In the genomic region with DNA sequence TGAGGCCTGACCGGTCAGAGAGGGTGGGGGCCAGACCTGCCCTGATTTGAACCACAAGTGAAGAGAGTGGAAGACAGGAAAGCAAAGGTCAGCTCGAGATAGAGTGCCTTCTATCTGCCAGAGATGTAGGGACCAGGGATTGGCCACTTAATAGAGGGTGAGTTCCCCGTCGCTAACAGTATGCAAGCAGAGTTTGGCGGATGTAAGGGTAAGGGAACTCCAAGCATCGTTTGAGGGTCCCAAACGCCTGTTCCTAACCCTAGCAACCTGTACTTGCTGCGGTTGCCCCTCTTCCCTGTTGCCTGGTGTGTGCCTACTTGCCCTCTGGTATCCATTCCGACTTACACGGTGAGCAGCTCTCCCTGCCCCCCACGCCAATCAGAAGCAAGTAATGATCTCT, we compare ENCODE assay signal across 17 mouse cellular contexts. TPM values are rescaled to one million over a fixed set of nuclear protein-coding genes. Genes with fewer than 3 reads are reported as not detected.
DNase-seq lines count a peak whose midpoint lies in the region; ATAC-seq and TF ChIP-seq lines count a peak whose summit lies in the region.
"Had no signal": no experiment of that assay in that cellular context is flagged by ENCODE, and none has a peak within 500 bp of the region (broad histone marks: within the 10 kb centered on the region; RNA-seq: fewer than 3 reads in every experiment).

No protein-coding gene starts in this region.

- no peaks in the 10 kb centered on the region for H3K9me3 ChIP-seq in kidney, embryonic 14.5 days (ENCODE audit: control insufficient read depth, low read length)
- no peaks in the 10 kb centered on the region for H3K9me3 ChIP-seq in embryonic facial prominence, embryonic 12.5 days
- no peaks in the 10 kb centered on the region for H3K9me3 ChIP-seq in limb, embryonic 14.5 days (ENCODE audit: control insufficient read depth, low read length)
- H3K9me3 ChIP-seq: forebrain, embryonic 12.5 days had no signal

- DNase-seq in heart, adult 11 months: peak; percentile 92
- no peak for DNase-seq in heart, adult 8-10 months (ENCODE audit: low spot score)
- DNase-seq in kidney, adult 2 months: no peak
- no peak for DNase-seq in limb, embryonic 14.5 days (ENCODE audit: low spot score)
- no peak for DNase-seq in cerebellum, postnatal 4 days (ENCODE audit: low spot score in 2 of 2)
- no peak for DNase-seq in lung, adult 18-20 months
- DNase-seq: kidney, postnatal 36 days; layer of hippocampus, postnatal 36 days; right cerebral cortex, postnatal 4 days; thymus, postnatal 4 days had no signal

- H3K4me2 ChIP-seq in kidney, embryonic 14.5 days (replicated peaks; ENCODE audit: low read depth, low read length): no peak overlapping the region
- no peak overlapping the region for H3K4me2 ChIP-seq in embryonic facial prominence, embryonic 12.5 days (replicated peaks)
- no peak overlapping the region for H3K4me2 ChIP-seq in limb, embryonic 14.5 days (replicated peaks; ENCODE audit: low read depth, low read length, severe bottlenecking)
- H3K4me2 ChIP-seq: forebrain, embryonic 12.5 days; liver, embryonic 11.5 days; midbrain, embryonic 11.5 days had no signal

- peaks cover 38% of the 10 kb centered on the region for H3K4me1 ChIP-seq in kidney, embryonic 14.5 days (ENCODE audit: control insufficient read depth, insufficient read depth, low read length)
- no peaks in the 10 kb centered on the region for H3K4me1 ChIP-seq in kidney, adult 2 months (ENCODE audit: control insufficient read depth, insufficient read depth, low read length)
- peaks cover 51% of the 10 kb centered on the region for H3K4me1 ChIP-seq in embryonic facial prominence, embryonic 12.5 days
- peaks cover 44% of the 10 kb centered on the region for H3K4me1 ChIP-seq in limb, embryonic 14.5 days (ENCODE audit: control insufficient read depth, insufficient read depth, low read length)

- no peaks in the 10 kb centered on the region; the same call in 1 of the 2 replicates for H3K27me3 ChIP-seq in kidney, embryonic 14.5 days (ENCODE audit: control insufficient read depth, insufficient read depth, low read length)
- no peaks in the 10 kb centered on the region for H3K27me3 ChIP-seq in kidney, adult 2 months (replicated peaks; ENCODE audit: control insufficient read depth, insufficient read depth, low read length)
- no peaks in the 10 kb centered on the region for H3K27me3 ChIP-seq in embryonic facial prominence, embryonic 12.5 days
- H3K27me3 ChIP-seq in limb, embryonic 14.5 days (ENCODE audit: control insufficient read depth, insufficient read depth, low read length): no peaks in the 10 kb centered on the region
- H3K27me3 ChIP-seq: Patski had no signal

- H3K36me3 ChIP-seq in kidney, embryonic 14.5 days (ENCODE audit: control insufficient read depth, insufficient read depth, low read length): no peaks in the 10 kb centered on the region
- H3K36me3 ChIP-seq in kidney, adult 2 months (ENCODE audit: control insufficient read depth, insufficient read depth, low read length): no peaks in the 10 kb centered on the region
- H3K36me3 ChIP-seq in embryonic facial prominence, embryonic 12.5 days: peaks cover 18% of the 10 kb centered on the region; the same call in 1 of the 2 replicates
- H3K36me3 ChIP-seq in limb, embryonic 14.5 days (ENCODE audit: control insufficient read depth, insufficient read depth, low read length): peaks cover 34% of the 10 kb centered on the region
- H3K36me3 ChIP-seq: forebrain, embryonic 12.5 days had no signal

- no peak for TF ChIP-seq CTCF in kidney, adult 2 months (conservative IDR thresholded peaks at IDR 0.05; ENCODE audit: insufficient read depth, insufficient read length, low read depth, low read length)

- no peak overlapping the region for H3K9ac ChIP-seq in kidney, embryonic 14.5 days (ENCODE audit: low read depth, low read length)
- H3K9ac ChIP-seq in embryonic facial prominence, embryonic 12.5 days: no peak overlapping the region
- H3K9ac ChIP-seq in limb, embryonic 14.5 days (ENCODE audit: low read depth, low read length, severe bottlenecking): no peak overlapping the region
- H3K9ac ChIP-seq: forebrain, embryonic 12.5 days had no signal

- ATAC-seq in kidney, embryonic 14.5 days (ENCODE audit: low FRiP score, low TSS enrichment): no peak
- ATAC-seq in embryonic facial prominence, embryonic 12.5 days (ENCODE audit: insufficient number of reproducible peaks, insufficient read depth, low FRiP score, low TSS enrichment): no peak
- no peak for ATAC-seq in limb, embryonic 14.5 days (ENCODE audit: low FRiP score, low read depth)
- ATAC-seq: Patski had no signal

- H3K27ac ChIP-seq in kidney, embryonic 14.5 days (ENCODE audit: low read depth, low read length): peak overlapping the region; percentile 96; the same call in 1 of the 2 replicates
- no peak overlapping the region for H3K27ac ChIP-seq in kidney, adult 2 months (ENCODE audit: insufficient read depth, low read depth, low read length)
- H3K27ac ChIP-seq in embryonic facial prominence, embryonic 12.5 days: peak overlapping the region; percentile 99
- peak overlapping the region; percentile 100 for H3K27ac ChIP-seq in limb, embryonic 14.5 days (replicated peaks; ENCODE audit: low read depth, low read length)

- TF ChIP-seq POLR2A in kidney, adult 2 months (IDR thresholded peaks at IDR 0.05; ENCODE audit: low read depth, low read length): no peak
- no peak for TF ChIP-seq POLR2A in limb, embryonic 14.5 days (IDR thresholded peaks at IDR 0.05; ENCODE audit: borderline replicate concordance, extremely low read depth, insufficient read depth, insufficient read length)

- no peak overlapping the region for H3K4me3 ChIP-seq in kidney, embryonic 14.5 days (ENCODE audit: low read length)
- H3K4me3 ChIP-seq in kidney, adult 2 months (ENCODE audit: insufficient read depth, low read depth, low read length): no peak overlapping the region
- H3K4me3 ChIP-seq in embryonic facial prominence, embryonic 12.5 days: no peak overlapping the region
- H3K4me3 ChIP-seq in limb, embryonic 14.5 days (replicated peaks; ENCODE audit: low read length): no peak overlapping the region
- H3K4me3 ChIP-seq: forebrain, embryonic 12.5 days; myocyte had no signal

- 65% methylated on average over 11 of the region's 11 CpGs for WGBS in kidney, embryonic 14.5 days
- 71% methylated on average over 11 of the region's 11 CpGs for WGBS in kidney, adult 2 months
- 46% methylated on average over 11 of the region's 11 CpGs for WGBS in embryonic facial prominence, embryonic 12.5 days
- 46% methylated on average over 11 of the region's 11 CpGs for WGBS in limb, embryonic 14.5 days

RNA-seq across cellular contexts. Expression of gene Ciz1, which starts 31.4 kb away (rescaled TPM):
- 10 to 100 TPM; 25.8 to 34.9 (median 28.0) TPM for total RNA-seq in heart, adult 8-10 months (2022)
- polyA plus RNA-seq in kidney, embryonic 14.5 days (2014; fragmentation: Nextera tagmentation; extraction: Ambion mirVana): 36.2 and 50.3 TPM in 2 replicates
- polyA plus RNA-seq in kidney, adult 2 months (2012; rRNA removed): 130 and 131 TPM in 2 replicates
- polyA plus RNA-seq in embryonic facial prominence, embryonic 12.5 days (2016; fragmentation: Nextera tagmentation; extraction: Ambion mirVana): 50.6 and 57.8 TPM in 2 replicates
- 196 and 266 TPM in 2 replicates for polyA plus RNA-seq in limb, embryonic 14.5 days (2012; rRNA removed)
- polyA plus RNA-seq in limb, embryonic 14.5 days (2014; fragmentation: Nextera tagmentation; extraction: Ambion mirVana): 39.5 and 46.5 TPM in 2 replicates

RNA-seq across cellular contexts. Expression of gene Dnm1, which starts 32.4 kb away (rescaled TPM):
- total RNA-seq in heart, adult 8-10 months (2022): 1 to 10 TPM; 3.5 to 7.5 (median 4.6) TPM
- polyA plus RNA-seq in kidney, embryonic 14.5 days (2014; fragmentation: Nextera tagmentation; extraction: Ambion mirVana): 8.4 and 11.5 TPM in 2 replicates
- 8.3 and 12.6 TPM in 2 replicates for polyA plus RNA-seq in kidney, adult 2 months (2012; rRNA removed)
- polyA plus RNA-seq in embryonic facial prominence, embryonic 12.5 days (2016; fragmentation: Nextera tagmentation; extraction: Ambion mirVana): 45.0 and 47.8 TPM in 2 replicates
- 318 and 459 TPM in 2 replicates for polyA plus RNA-seq in limb, embryonic 14.5 days (2012; rRNA removed)
- 46.0 and 60.1 TPM in 2 replicates for polyA plus RNA-seq in limb, embryonic 14.5 days (2014; fragmentation: Nextera tagmentation; extraction: Ambion mirVana)

RNA-seq across cellular contexts. Expression of gene Swi5, which starts 32.8 kb away (rescaled TPM):
- 100 to 1,000 TPM; 221 to 257 (median 231) TPM for total RNA-seq in heart, adult 8-10 months (2022)
- polyA plus RNA-seq in kidney, embryonic 14.5 days (2014; fragmentation: Nextera tagmentation; extraction: Ambion mirVana): 142 and 529 TPM in 2 replicates
- 191 and 242 TPM in 2 replicates for polyA plus RNA-seq in kidney, adult 2 months (2012; rRNA removed)
- polyA plus RNA-seq in embryonic facial prominence, embryonic 12.5 days (2016; fragmentation: Nextera tagmentation; extraction: Ambion mirVana): 413 TPM in 2 replicates
- 272 and 324 TPM in 2 replicates for polyA plus RNA-seq in limb, embryonic 14.5 days (2012; rRNA removed)
- 221 and 244 TPM in 2 replicates for polyA plus RNA-seq in limb, embryonic 14.5 days (2014; fragmentation: Nextera tagmentation; extraction: Ambion mirVana)

RNA-seq across cellular contexts. Expression of gene Golga2, which starts 33.5 kb away (rescaled TPM):
- total RNA-seq in heart, adult 8-10 months (2022): 10 to 100 TPM; 75.1 to 88.9 (median 80.2) TPM
- polyA plus RNA-seq in kidney, embryonic 14.5 days (2014; fragmentation: Nextera tagmentation; extraction: Ambion mirVana): 12.4 and 21.3 TPM in 2 replicates
- 30.8 and 31.2 TPM in 2 replicates for polyA plus RNA-seq in kidney, adult 2 months (2012; rRNA removed)
- 27.4 and 29.7 TPM in 2 replicates for polyA plus RNA-seq in embryonic facial prominence, embryonic 12.5 days (2016; fragmentation: Nextera tagmentation; extraction: Ambion mirVana)
- 56.4 and 63.1 TPM in 2 replicates for polyA plus RNA-seq in limb, embryonic 14.5 days (2012; rRNA removed)
- 32.4 and 33.3 TPM in 2 replicates for polyA plus RNA-seq in limb, embryonic 14.5 days (2014; fragmentation: Nextera tagmentation; extraction: Ambion mirVana)
